Mouse (Mus musculus) adrenal gland, postnatal 10 days (tissue): ENCODE results near the gene Wdr54. TPM values are rescaled to one million over a fixed set of nuclear protein-coding genes. Genes with fewer than 3 reads are reported as not detected.
A peak's percentile ranks its signal among the peaks of the same experiment; 100 is the strongest.
"Not testable (repeated sequence)": the region's sequence is repeated elsewhere in the genome, so short reads cannot be mapped to it uniquely, and the experiment has no call there.

Experiments used
- DNase-seq: peaks from one replicate; pipeline ENCODE4 v3.0.0; 2021; ENCODE audit warnings: mixed read lengths
- total RNA-seq, 2 experiments: library from RNA; stranded (reverse); gene quantifications; 2 replicates each; pipeline ENCODE4 v1.2.3; 2021

The Wdr54 gene
- total RNA-seq, 2 experiments from 2014 or later = 2.0 to 2.2 TPM

DNA sequence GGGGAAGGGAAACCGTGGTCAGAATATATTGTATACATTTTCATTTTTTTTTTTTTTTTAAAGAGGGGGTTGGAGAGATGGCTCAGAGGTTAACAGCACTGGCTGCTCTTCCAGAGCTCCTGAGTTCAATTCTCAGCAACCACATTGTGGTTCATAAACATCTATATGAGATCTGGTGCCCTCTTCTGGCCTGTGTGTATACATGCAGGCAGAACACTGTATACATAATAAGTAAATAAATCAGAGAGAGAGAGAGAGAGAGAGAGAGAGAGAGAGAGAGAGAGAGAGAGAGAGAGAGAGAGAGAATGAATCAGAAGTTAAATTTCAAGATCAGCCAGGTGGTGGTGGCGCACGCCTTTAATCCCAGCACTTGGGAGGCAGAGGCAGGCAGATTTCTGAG lies 3.3 kb upstream of the Wdr54 start:
- not testable (repeated sequence) for DNase-seq

DNA sequence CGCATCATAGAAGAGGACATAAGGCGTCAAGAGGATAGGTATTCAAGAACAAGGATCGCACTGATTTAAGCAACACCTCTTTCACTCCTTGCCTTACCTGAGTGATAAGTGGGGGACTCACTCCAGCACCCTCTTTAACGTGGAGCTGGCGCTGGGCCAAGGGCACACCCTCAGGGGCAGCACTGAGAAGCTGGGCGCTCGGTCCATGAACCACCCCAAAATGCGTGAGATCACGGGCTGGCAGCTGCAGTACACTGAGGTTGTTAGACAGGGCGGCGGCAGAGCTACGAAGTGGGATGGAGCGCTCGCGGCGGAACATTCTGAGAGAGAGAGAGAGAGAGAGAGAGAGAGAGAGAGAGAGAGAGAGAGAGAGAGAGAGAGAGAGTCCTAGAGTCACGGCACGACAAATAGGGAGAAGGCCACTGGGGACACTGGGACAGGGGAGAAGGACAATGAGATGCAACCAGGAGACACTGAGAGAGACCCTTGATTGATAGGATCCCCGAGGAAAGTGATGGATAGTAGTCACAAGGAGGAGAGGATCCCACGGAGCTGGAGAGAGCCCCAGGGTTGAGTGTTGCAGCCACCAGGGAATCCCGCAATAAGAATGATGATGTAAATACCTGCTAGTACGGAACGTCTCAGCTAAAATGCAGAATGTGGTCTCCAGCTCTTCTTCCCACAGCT lies 502 bp downstream of the Wdr54 start:
- no peak for DNase-seq

DNA sequence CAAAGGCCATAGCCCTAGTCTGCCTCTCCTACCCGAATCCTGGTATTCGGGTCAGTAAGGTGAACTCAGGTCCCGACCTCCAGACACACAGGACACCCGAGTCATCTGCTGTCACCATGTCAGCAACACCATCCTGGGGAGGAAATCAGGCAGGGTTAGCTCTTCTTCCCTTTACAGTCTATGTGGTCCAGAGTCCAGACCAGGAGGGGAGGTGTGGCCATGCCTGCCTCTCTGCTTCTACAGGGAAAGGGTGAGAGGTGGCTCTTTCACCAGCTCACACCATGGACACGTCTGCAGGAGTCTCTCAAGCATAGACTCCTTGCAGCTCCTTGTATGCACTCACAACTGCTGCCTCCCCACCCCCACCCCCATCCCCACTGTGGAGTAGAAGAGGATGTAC lies 2.7 kb downstream of the Wdr54 start:
- DNase-seq = no peak

DNA sequence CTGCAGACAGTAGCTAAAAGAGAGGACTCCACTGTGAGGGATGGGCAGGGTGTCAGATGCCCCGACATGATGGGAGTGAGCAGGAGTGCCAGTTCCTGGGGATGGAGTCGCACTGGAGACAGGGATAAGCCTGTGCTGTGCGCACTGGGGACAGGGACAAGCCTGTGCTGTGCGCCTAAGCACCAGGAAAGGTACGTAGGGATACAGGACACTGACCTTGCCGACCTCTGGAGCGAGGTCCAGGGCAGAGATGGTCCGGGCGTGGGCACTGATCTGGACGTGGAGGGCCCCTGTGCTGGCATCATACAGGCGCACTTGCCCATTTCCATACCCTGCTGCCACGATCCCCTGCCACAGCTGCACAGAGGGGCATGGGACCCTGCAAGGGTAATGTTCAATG lies 3.2 kb downstream of the Wdr54 start:
- no peak for DNase-seq

DNA sequence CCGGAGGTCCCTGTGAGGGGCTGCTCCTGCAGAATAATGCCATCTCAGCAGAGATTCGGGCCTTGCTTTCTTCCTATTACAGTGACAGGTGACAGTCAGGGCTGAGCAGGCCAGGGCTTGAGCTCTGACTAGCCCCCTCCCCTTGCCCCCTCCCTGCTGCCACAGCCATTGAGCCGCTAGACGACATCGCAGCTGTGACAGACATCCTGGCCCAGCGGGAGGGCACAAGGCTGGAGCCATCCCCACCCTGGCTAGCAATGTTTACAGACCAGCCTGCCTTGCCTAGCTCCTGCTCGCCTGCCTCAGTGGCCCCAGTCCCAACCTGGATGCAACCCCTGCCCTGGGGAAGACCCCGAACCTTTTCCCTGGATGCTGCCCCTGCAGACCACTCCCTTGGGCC lies 4.5 kb downstream of the Wdr54 start:
- DNase-seq = no peak

DNA sequence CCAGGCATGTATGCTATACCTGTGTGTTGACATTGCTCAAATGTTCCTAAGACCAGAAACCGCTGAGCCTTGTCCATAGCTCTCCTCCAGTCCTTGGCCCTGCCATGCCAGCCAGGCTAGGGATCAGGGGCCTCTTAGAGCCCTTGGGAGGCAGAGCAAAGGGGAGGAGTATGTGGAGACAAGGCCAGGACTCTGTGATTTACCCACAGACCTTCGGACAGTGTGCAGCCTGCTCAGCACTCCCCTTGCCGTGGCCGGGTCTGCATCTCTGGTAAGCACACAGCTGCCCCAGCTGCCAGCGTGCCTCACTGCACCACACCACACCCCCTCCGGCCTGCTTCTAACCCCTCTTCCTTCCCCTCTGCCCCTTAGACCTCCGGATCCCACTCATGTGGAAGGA lies 8.9 kb downstream of the Wdr54 start:
- peak; percentile 59 for DNase-seq

DNA sequence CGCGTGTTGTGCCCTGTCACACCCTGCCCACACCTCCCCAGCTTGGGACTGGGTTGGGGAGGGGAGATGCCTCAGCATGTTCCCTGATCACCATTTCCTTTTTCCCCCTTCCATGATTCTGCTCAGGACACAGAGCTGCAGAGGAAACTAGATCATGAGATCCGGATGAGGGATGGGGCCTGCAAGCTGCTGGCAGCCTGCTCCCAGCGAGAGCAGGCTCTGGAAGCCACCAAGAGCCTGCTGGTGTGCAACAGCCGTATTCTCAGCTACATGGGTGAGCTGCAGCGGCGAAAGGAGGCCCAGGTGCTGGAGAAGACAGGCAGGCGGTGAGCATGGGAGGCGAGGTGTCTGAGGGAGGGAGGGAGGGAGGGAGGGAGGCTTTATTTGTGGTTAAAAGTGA lies 10.4 kb downstream of the Wdr54 start:
- DNase-seq = no peak

DNA sequence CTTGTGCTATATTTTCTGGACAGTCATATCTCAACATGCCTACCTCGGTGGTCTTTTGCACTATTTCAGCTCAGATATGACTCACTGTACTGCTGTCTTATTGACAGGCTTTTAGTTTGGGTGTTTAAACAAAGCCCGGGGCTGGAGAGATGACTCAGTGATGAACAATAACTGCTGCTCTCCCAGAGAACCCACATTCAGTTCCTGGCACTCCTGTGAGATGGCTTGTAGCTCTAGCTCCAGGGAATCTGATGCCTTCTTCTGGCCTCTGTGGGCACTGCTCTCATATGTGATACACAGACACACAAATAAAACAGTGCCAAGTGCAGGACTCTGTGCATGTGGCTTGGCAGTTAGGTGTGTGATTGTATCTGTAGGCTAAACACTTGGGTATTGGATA lies 11.0 kb downstream of the Wdr54 start:
- no peak for DNase-seq

DNA sequence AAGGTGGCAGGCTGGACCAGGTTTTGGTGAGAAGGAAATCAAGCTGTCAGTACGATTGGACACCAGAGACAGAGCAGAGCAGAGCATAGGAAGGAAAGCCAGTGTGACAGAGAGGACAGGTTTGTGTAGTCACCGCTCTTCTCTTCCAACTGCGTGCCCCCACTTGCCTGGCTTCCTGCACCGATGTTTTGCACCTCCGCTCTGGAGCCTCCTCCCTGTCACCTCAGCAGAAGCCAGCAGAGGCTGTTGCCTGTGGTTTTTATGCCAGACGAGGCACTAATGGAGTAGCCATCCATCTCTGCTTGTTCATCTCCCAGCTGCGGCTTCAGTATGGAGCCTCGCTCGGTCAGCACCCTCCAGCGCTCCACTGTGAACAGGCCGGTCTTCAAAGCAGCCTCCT lies 13.3 kb downstream of the Wdr54 start:
- DNase-seq = no peak

DNA sequence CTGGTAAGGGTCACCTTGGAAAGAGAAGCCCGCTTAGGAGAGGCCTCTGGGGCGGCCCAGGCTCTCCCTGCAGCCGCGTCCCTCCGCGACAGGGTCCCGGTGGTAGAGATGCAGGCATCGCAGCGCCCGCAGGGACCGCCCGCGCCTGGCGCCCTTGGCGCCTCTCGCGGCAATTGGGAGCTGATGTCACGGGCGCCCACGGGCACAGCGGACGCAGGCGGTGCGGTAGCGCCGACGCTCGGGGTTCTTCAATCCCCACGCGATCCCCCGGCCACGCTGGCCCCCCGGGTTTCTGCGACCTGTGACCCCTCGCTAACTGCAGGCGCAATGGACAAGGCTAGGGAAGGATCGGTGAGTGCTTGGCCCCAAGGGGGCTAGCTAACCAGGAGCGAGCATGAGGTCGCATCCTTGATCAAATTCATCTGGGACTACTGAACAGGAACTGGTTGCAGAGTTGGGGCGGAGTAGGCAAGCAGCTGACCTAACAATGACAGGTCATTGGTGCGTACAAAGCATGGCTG lies 13.9 kb downstream of the Wdr54 start:
- peak; percentile 47 for DNase-seq

DNA sequence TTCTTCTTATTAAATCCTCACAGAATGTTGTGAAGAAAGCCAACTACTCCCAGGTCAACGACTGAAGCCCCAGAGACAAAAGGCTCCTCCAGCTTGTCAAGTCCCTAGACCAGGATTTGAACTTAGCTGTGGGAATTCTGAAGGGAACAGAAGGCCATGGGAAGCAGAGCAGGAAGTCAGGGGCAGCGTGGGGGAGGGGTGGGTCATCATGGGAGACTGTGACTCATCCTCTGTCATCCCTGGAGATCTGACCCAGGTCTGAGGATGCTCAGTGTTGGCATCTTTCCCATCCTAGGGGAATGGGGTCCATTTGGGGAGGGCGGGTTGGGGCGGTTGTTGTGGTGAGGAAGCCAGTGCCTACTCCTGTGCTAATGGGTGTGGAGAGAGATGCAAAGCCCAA lies 14.6 kb downstream of the Wdr54 start:
- no peak for DNase-seq

DNA sequence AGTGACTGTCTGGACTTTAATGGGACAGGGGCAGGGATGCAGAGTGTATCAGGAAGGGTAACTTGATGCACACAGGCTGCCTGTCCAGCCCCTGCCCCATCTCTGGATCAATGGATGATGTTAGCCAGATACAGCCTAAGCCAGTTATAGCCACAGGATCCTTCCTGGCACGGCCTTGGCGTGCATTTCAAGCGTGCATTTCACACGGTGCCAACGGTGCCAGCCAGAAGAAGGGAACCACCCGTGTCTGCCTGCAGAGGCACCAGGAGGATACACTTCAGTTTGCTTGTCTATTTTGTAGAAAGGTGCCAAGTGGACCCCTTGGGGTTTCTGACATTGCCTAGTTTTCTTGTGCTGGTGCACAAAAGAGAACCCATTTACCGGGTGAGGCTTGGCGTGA lies 16.2 kb downstream of the Wdr54 start:
- no peak for DNase-seq

DNA sequence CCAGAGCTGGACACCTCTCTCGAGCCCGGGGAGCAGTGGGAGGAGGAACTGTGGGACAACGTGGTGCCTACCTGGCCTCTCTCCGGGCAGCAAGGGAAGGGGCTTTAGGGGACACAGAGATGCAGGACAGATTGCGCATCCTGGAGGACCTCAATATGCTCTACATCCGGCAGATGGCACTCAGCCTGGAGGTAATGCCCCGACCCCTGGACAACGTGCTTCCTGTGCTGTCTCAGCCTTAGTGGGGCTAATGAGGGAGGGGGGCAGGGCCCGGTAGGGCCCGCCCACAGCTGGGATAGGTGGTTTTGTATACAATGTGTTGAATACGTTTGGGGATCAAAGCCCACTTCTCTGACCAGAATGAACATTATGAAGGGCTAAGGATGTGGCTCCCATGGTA lies 18.1 kb downstream of the Wdr54 start:
- peak; percentile 48 for DNase-seq

DNA sequence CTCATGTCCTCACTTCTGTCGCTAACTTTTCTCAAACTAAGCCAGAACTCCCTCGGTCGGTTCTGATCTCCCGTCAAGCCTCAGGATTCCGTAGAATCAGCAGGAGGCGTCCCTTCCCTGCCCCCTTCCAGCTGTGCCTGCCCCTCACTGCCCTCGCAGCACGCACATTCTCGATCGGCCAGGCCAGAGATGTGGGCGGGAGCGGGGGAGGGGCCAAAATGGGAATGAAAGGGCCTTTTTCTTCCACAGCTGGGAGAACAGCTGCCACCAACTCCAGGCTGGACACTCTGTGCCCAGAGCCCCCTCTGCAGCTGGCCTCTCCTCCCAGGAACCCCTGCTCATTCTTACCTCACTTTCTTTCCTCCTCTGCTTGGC lies 18.6 kb downstream of the Wdr54 start:
- DNase-seq = peak; percentile 95

DNA sequence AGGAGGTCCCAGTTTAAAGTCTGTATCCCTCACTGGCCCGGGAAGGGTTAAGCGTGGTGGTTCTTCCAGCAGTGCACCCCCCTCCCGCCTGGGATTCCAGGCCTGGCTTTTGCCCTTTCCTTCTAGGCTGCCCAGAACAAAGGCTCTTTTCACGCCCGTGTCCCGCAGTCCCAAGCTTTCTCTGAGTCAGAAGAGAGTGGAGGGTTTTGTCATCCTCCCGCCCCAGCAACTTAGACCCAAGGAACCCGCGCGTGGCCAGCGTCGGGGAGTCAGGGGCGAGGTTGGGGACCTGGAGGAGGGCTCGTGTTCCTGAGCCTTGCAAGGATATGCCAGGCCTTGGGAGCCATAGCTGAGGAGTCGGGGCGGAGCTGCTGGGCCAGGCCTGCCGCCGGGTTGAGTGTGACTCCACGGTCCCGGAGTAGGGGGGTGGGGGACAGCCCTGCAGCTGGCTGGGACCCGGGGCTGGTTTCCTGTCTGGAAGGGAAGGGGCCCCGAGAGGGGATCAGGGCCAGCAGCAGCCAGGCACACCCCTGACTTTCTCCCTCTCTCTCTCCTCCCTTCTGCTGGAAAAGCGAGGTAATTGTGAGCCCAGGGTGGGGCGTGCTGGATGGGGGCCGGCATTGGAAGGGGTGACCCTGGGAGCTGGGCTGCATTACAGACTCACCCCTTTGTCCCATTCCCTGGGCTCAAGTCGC lies 19.2 kb downstream of the Wdr54 start:
- peak; percentile 80 for DNase-seq

DNA sequence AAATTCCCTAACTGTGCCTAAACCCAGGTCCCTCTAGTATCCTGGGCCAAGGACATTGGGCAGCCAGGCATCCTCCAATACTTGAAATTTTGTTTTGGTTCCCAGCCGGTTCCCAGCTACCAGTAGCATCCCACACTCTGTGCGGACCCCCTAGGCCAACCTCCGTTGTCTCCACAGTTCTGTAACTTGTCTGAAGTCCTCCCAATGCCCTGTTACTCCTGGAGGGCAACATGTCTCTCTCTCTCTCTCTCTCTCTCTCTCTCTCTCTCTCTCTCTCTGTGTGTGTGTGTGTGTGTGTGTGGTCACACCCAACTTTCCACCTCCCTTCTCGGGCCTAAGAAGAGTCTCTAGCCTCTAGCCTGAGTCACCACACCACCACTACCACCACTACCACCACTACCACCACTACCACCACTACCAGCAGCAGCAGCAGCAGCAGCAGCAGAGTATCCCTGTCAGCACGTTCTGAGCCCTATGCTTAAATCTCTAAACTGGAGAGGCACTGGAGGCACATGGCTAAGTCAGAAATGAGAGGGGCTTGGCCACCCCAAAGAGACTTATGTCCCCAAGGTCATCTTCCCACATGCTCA lies 19.8 kb downstream of the Wdr54 start:
- no peak for DNase-seq

DNA sequence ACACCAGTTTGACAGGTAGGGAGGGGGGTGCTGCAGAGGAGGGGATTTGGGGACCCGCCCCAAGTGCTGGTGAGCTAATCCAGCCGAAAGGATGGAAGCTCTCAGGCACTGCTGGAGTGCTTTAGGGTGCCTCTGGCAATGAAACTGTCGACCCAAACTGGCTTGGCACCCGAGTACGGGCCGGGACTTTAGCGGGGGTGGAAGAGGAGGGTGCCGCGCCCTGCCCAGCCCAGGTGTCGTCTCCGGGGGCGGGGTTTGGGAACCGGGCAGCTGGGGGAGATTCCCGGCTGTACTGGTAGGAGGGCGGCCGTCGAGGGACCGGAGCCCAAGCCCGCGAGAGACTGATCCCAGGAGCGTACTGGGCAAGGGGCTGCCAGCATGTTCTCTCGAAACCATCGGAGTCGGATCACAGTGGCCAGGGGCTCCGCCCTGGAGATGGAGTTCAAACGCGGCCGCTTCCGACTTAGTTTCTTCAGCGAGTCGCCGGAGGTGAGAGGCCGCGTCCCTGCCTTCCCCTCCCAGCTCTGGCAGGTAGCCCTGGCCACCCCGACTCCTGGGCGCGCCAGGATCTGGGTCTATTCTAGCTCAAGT lies 20.5 kb downstream of the Wdr54 start:
- DNase-seq = peak; percentile 68

DNA sequence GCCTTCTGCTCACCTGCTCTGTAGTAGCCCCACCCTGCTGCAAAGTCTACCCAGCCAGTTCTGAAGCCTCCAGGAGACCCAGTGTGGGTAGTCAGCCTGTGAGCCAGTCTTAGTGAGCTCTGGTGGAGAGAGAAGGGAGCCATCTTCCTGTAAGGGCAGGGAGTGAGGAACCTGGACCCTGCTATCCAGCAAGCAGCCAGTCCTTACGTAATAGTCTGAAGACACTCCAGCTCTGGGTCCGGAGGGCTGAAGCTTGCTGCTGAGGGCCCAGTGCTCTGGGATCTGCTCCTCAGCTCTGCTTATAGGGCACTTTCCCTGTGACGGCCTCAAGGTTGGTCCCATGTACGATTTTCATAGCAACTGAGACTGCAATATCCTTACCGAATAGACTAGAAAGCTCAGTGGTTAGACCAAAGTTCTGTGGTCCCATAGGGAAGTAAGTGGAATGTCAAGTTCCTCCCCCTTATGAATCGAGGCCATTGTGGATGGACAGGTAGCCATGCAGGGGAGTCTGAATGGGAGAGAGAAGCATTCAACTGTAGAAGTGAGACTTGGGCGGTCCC lies 21.2 kb downstream of the Wdr54 start, which contains the start of gene Rtkn:
Gene Rtkn, plus strand, starts transcription at position 513 of the 563 bp plus-strand sequence.
- no peak for DNase-seq

DNA sequence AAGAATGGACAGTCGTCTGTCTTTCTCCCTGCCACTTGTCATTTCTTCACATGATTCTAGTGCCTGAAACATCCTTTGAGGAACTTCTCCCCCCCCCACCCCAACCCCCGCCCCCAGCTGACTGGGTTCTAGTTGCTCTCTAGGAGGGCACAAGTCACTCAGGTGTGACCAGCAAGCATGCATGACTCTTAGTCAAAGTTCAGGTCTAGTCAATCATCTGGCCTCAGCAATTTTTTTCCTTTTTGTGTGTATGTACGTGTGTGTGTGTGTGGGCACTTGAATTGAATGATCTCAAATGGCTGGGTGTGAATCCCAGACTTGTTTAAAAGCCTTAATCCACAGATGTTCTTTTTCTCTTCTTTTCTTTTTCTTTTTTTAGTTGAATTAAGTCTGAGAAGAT lies 22.0 kb downstream of the Wdr54 start:
- no peak for DNase-seq

DNA sequence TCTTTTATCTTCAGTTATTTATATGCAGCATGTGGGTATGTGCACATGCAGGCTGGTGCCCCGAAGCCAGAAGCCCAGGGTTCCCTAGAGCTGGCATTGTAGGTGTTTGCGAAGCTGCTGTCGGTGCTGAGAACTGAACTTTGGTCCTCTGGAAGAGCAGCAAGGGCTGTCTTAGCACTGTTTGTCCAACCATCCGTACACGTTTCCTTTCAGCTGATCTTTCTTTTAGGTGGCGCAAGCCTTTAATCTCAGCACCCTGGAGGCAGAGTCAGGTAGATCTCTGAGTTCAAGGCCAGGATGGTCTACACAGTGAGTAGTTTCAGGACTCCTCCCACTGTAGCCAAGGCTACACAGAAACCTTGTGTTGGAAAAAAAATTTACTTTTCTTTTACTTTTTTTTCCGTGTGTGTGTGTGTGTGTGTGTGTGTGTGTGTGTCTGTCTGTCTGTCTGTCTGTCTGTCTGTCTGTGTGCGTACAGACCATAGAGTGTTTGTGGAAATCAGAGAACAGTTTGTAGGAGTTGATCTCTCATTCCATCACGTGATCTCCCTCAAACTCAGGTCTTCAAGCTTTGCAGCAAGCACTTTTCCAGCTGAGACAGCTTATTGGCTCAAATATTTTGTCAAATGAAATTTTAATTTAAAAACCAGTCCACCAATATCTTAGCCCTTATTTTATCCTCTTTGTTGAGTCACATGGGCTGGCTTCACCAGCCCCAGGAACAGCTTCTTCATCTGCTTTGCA lies 23.8 kb downstream of the Wdr54 start:
- DNase-seq = no peak

DNA sequence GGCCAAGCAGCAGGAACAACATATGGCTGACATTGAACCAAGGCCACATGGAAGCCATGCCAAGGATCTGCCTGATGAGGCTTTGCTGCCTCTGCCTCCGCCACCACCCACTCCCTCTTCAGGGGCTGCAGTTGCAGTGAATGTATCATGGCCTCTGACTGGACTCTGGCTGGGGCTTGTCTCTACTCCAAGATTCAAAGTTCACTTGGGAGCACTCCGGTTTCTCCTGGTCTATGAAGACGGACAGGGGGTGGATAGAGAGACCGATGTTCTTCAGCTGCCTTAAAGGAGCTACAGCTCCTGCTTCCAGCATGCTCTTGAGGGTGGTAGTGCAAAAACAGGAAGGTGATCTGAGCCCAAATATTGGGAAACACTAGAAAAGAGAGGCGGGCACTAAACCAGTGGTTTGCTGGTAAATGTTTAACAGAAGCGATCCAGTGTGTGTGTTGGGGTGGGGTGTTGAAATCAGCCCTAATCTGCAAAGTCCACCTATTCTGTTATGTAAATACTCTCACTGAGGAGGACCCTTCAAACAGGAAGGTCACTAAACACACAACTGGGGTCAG lies 24.6 kb downstream of the Wdr54 start:
- no peak for DNase-seq

DNA sequence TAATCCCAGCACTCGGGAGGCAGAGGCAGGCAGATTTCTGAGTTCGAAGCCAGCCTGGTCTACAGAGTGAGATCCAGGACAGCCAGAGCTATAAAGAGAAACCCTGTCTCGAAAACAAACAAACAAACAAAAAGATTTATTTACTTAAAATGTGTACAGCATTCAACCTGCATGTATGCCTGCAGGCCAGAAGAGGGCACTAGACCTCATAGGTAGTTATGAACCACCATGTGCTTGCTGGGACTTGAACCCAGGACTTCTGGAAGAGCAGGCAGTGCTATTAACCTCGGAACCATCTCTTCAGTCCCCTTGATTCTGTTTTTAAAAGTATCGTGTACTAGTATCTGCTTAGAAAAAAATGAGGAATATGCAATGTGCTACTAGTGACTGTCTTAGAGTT lies 28.8 kb downstream of the Wdr54 start:
- DNase-seq = no peak
